Mouse (Mus musculus): Measurements from ENCODE around the gene Grin2c.

The Grin2c gene

DNA sequence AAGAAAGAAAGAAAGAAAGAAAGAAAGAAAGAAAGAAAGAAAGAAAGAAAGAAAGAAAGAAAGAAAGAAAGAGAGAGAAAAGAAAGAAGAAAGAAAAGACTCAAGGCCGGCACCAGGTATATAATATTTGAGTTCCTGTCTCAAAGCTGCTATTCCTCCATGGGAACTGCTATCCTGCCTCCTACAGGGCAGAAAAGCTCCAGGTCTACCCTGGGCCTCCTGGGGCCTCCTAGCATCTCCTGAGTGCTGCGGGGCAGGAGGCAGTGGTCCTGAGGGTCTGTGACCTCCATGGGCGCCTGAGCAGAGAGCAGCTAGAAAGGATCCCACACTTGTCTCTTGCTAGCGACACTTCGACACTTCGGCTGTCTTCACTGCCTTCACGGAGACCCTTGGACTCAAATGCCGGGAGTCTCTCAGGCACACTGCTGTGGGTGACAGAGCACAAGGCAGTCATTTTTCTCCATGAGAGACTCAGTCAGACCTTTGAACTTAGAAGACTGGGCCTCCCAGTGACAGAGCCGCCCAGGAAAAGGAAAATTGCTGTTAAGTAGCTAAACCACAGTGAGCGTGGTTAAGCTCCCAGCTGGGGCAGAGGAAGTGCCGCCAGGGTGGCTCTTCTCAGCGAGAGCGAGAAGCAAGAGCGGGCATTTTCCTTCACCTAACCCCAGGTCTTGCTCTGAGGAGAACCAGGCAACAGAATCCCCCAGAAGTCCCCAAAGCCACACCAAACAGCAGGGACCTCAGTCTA is 35.7 kb downstream of the Grin2c start:
- DNase-seq (ENCODE audit: low read depth): no peak

DNA sequence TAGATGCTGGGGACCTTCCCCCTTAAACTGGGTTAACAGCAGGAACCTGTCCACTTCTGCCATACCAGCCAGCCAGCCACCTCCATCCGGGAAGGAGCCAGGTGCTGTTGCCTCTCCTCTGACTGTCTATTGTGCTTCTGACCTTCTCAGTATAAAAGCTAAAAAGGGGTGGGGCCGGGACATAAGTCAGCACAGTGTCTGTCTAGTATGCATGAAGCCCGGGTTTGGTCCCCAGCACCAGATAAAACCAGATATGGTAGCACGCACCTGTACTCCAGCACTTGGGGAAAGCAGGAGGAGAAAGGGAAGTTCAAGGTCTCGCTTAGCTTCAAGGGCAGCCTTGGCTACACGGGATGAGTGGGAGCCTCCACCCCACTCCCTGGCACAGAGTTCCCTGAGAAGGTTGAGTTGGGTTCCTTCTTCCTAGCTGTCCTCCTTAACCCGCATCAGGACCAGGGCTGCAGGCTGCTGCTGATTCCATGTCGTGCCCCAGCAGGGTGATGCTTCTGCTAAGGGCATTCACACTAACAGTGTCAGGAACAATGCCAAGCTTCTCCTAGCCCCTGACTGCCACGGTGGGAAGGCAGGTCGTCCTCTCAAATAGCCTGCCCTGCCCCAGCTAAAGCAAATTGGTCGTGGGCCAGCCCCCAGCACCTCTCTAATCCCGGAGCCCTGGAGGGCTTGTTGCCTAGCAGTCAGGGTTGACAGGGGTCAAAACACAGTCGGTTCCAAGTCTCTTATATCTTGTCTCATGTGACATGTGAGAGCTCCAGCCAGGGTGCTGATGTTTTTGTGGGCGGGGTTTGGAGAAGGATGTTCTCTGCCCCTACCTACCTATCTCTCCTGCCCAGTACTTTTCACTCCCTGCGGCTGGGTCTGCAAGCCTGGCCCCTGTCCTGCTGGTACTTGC is 37.8 kb downstream of the Grin2c start:
- DNase-seq (ENCODE audit: low read depth): no peak

DNA sequence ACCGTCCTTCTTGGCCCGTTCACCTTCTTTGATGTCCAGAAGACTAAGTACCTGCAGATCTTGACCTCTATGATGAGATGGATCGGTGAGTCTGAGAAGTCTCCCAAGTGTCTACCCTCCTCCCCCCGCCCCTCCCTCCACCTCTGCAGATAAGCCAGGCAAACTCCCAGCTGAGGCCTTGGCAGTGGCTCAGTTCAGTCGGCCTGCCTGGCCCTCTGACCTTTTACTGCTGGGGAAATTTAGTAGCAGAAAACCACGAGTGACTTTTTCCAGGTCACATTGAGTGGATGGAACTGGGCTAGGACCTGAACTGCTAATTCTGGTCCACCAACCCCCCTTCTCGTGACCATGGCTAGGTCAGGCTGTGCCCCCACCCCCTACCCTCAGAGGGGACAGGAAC is 38.6 kb downstream of the Grin2c start:
- DNase-seq (ENCODE audit: low read depth): no peak

DNA sequence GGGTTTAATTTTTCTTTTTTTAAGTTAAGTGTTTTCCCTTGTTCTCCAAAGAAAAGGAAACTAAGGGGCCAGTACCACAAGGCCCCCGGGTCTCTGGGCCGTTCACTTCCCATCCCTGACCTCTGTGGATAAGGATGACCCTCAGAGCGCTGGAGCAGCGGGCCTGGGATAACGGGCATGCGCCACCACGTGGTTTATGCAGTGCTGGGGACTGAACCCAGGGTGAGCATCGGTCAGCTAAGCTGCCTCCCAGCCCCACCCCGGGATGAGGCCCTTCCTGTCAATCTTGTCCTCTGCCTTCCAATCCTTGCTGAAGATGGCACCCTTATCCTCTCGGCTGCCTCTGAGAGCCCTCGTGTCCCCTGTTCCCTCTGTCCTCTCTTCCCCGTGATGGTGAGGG is 39.4 kb downstream of the Grin2c start:
- DNase-seq (ENCODE audit: low read depth): no peak

DNA sequence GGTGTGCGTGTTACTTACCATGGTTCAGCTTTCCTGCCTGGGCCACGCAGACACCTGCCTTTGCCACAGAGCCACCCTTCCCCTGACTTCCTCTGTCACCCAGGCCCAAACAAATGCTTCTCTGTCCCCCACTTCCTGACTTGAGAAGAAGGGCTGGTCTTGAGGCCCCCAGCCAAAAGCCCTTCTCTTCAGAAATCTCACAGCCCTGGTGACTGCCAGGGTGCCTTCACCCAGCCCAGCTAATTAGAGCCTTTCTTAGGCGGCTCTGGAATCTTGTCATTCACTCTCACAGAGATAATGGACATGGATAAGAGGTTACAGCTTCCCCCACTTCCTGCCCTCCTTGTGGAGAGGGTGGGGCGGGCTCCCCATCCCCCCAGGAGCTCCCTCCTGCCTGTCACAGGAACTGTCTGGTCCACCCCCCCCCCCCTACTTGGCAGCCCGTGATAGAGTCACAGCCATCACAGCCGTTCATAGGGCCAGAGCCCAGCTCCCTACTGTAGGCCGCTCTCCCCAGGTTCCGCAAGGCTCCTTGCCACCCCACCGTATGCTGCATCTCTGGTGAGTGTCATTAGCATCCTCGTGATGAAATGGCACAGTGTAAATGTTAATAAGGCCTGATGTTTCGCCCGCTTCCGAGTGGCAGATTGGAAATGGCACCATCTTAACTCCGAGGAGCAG is 40.1 kb downstream of the Grin2c start:
- DNase-seq (ENCODE audit: low read depth): no peak

DNA sequence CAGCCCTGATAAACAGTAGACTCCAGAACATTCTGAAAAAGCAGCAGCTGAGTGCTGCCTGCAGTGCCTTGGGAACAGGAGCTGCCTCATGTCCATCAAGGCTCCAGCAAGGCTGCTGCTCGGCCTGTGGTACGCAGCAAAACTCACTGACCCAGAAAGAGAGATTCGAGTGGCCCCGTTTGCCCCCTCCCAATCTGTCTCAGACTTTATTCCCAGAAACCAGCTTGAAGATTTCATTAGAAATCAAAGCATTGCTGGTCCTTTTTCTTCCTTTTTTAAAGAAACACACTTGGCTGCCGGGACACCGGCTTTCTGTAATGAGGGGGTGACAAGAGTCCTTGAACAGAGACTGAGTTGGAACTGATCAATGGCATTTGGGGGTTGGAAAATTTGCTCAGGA is 41.7 kb downstream of the Grin2c start:
- DNase-seq (ENCODE audit: low read depth): no peak

DNA sequence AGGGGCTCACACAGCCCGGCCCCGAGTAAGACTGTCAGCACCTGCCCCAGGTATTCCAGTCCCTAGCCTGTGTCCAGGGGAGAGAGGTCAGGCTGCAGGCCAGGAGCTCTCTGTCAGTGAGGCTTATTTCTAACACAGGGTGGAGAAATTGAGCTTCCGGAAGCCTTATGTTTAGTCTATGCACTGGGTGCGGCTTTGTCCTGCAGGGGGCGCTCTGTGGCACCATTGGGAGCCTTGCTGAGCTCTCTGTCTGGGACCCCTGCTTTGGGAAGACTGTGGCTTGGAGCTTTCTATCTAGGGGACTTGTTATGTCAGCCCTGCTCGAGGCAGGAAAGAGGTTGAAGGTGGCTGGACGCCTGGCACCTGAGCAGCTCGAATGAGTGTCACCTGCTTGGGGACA is 42.2 kb downstream of the Grin2c start:
- DNase-seq (ENCODE audit: low read depth): no peak

DNA sequence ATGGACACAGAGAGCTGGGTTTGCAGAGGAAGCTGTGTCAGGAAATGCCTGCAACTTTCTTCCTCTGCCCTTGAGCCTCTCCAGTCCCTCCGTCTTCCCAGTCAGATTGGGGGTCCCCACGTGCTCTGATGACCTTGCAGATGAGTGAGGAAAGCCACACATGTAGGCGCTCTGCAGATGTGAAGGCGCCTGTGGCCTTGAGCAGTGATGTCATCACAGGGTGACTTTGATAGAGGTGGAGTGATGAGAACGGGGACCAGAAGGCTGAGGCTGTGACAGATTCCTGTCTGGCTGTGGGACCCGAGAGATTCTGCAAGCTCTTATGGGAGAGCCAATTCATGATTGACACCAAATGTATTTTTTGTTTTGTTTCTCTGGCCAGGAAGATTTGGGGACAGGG is 43.2 kb downstream of the Grin2c start:
- DNase-seq (ENCODE audit: low read depth): no peak

DNA sequence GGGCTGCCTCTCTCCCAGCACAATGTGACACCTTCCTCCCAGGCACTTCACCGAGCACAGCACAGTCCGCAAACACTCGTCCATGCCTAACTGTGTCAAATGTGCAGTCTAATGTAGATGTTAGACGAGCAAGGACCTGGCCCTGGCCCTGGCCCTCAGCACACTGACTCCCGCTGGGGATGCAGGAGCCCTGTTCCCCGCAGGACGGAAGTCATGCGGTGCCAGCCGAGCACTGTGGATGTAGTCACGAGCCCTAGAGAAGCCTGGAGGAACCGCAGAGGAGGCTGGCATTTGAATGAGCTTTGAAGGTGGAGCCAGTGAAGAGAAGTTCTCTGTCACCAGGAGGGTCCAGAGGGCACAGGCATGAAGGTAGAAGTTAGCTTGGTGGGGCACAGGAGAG is 43.6 kb downstream of the Grin2c start:
- DNase-seq (ENCODE audit: low read depth): no peak

DNA sequence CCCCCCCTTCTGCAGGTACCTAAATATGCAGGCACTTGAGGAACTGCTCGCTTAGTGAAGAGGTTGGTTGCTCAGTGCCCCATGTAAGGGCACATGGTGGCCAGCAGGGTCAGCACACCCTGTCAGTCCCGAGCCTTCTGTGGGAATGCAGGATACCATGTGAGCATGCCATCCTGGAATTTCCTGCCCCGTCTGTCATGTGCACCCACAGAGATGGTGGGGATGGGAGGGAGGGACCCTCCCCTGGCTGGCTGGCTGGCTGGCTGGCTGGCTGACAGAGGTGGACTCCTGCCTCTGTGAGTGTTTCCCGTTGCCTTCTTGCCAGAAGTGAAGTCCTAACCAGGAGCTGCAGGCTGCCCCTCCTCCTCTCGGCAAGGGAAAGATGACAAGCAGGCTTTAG is 44.5 kb downstream of the Grin2c start:
- no peak for DNase-seq (ENCODE audit: low read depth)

DNA sequence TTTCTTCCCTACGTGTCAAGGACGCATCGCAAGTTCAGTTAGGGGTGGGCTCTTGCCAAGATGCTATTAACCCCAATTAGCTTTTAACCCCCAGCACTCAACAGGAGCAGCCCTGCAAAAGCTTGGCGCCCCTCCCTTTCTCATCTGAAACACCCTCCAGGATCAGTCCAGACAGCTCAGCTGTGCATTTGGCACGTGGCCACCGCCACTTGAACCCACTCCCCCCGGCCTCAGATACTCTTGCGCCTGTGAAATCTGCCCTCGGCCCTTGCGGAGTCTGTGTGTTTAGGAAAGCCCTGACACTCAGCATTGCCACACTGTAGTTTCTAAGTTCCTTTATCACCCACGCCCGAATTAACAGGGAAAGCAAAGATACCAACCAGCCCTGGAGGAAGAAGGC is 45.0 kb downstream of the Grin2c start:
- no peak for DNase-seq (ENCODE audit: low read depth)

DNA sequence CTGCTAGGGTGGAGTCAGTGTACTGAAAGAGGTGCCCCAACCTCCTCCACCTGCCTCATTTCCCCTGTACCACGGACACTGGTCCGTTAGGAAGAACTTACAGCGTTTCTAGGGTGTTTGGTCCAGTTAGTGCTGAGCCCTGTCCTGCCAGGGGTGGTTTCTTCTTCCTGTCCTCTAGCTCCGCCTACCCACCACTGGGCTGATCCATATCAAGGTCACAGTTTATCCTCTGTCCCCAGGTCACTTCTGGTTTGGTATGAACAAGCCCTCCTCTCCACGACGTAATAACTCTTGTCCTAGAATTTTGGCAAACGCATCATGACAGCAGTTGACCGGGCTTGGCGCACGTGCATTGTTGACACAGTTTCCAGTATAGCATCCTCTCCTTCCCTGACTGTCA is 47.4 kb downstream of the Grin2c start:
- no peak for DNase-seq (ENCODE audit: low read depth)

DNA sequence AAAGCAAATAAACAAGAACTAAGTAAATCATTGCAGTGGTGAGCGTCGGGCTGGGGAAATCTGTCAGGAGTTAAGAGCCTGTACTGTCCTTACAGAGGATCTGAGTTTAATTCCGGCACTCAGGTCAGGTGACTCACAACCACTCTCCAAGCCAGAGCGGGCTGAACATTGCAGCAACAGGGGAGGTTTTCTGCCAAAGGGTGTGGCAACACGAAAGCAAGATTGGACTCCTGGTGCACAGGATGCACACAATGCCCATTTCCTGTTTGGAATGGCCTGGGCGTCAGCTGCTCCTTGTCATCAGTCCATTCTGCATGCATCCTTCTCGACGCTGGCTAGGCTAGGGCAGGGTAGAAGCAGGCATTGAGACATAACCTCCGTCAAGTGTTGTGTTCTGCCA is 47.8 kb downstream of the Grin2c start:
- DNase-seq (ENCODE audit: low read depth): peak; percentile 54

DNA sequence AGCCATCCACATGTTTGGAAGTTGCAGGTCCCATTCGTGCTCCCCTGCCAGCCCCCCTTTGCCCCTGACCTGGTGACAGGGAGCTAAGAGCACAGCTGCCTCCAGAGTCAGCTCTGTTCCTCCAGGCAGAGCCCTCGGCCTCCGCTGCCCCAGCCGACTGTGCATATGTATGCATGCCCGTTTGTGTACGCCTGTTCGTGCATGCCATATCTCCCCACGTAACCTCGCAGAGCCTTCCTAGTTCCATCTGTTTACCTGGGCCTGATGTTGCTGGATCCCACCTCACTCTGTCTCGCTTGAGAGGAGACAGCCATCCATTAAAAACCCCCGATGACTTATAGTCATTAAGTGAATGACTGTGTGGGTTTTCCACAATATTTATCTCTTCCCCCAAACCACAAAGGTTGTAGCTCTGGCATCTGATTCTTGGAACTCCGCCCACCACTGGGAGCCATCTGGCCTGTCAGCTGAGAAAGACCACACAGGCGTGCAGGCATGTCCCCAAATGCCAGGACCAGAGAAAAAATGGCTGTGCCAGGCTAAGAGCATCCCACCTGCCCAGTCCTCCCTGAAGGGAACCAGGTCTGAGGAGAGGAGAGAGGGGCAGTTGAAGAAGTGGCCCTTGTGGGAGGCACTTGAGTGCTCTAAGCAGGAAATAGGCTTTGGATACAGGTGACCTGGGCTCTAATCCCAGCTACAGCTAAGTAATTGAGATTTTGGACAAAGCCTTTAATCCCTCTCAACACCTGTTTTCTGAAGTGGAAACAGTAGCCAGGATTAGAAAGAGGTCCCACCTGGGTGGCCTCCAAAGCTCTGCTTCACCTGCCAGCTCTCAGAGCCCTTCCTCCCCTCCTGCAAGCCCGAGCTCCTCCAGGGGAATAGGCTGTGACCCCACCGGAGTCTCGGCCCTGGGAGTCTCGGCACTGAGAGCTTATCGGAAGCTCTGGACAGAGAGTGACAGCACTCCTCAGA is 49.3 kb downstream of the Grin2c start:
- DNase-seq (ENCODE audit: low read depth): no peak

DNA sequence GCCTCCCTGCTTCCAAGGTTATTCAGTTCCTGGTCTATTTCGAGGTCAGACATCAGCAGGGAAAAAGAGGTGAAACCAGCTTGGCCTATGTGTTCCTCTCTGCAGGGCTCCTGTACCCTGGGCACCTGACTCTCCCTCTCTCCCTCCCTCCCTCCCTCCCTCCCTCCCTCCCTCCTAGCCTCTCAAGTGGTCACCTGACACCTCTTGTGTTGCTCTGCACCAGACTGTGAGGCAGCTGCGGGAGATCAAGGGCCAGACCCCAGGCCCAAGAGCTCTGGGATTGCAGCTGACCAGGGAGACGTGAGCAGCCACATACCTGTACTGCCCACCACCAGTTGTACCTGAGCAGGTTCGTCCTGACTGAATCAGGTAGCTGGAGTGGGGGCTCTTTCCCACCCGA is 51.9 kb downstream of the Grin2c start:
- DNase-seq (ENCODE audit: low read depth): no peak

DNA sequence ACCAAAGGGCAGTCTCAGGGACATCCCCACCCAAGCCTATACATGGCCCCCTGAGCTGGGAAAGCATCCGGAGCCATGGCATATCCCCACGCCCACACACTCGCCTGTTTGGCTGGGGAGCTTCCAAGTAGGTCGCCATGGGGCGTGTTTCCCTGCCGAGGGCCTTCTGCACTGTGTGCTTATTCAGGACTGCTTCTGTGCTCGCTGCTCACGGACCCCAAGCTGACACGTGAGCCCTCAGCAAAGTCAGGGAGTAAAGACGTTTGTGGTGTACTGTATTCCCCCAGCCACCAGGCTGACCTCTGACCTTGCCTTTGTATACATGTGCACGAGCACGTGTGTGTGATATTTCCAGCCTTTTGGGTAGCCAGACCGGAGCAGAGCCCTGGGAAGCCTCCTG is 54.9 kb downstream of the Grin2c start:
- DNase-seq (ENCODE audit: low read depth): no peak

DNA sequence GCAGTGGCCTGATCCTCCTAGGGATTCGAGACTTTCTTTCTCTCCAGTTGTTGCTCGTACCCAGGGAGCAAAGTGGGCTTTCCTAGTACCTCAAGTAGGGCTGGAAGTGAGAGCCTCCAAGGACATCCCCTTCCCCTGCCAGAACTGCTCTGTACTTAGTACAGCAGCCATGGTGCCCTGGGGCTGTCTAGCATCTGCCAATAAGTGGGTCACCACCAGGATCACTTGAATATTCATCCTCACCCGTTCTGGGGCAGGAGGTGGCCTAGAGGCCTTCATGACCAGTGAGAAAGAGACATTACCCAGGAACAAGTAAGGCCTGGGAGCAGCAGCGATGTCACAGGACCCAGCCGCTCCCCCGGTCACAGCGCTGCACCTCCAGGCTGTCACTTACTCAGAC is 57.1 kb downstream of the Grin2c start:
- no peak for DNase-seq (ENCODE audit: low read depth)

DNA sequence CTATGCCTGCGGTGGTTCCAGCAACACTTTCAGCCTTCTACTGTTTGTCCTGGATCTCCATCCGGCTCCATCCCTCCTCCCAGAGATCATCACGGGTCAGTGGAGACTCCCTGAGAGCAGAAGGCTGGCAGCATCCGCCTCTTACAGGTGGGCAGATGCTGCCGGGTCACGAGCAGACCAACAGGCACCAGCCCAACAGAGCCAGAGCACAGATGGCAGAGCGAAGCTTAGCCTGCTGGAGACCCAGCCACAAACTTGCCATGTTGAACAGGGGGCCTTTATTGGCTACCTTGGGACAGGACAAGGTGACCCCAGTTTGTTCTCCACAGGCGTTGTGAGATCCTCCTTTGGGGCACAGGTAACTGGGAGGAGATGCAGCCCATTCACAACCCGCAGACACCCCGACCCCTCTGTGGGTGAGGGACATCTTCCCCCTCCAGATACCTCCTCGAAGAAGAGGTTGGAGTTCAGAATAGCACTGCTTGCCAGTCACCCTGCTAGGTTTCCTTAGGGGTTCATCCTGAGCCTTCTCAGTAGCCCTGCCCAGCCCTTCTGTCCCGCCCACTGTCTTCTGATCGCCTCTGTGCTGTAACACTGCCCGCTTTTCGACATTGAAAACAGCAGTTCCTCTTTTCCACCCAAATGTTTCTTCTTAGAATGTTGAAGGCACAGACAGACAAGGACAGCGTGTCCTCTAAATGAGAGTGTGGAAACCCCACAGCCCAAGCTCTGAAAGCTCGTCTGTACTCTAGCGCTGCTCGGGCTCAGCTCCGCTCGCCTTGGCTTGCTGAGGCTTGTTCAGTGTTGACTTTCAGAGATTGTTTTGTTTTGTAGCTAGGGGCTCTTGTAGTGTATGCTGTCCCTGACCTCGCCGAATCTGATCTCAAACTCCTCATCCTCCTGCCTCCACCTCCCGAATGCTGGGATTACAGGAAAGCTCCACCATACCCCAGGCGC is 58.0 kb downstream of the Grin2c start:
- DNase-seq (ENCODE audit: low read depth): no peak

DNA sequence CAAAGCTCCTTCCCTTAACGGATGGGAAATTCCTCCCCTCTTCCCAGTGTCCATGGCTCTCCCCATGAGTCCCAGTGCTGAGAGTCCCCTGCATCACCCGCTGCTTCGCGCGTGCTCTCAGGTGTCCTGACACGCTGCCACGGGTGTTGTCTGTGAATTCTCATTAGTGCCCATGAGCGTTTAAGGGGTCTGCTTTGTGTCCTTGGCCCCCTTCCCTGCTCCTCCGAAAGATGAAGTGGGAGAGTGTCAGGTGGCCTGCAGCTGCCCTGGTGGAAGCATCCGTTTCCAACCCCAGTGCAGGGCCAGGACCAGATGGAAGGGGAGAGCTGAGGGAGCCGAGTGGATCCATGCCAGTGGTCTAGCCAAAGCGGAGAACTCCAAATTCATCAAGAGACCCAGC is 58.9 kb downstream of the Grin2c start:
- DNase-seq (ENCODE audit: low read depth): no peak

DNA sequence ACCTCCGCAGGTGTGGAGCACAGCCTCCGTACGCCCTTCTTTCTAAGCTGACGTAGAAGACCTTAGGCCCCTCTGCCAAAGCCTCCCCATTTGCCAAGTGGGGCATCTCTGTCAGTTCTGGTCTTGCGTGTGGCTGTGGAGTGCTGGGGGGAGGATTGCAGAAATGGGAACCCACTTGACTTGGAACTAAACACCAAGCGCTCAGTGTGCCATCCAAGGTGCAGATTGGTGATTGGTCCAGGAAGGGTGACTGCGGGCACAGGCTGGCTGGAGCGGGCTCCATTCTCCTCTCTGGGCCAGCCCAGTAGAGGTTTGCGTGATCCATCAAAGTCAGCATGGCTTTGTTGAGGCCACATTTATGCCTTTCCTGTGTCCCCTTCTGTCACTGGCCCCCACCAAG is 64.3 kb downstream of the Grin2c start:
- DNase-seq (ENCODE audit: low read depth): no peak

DNA sequence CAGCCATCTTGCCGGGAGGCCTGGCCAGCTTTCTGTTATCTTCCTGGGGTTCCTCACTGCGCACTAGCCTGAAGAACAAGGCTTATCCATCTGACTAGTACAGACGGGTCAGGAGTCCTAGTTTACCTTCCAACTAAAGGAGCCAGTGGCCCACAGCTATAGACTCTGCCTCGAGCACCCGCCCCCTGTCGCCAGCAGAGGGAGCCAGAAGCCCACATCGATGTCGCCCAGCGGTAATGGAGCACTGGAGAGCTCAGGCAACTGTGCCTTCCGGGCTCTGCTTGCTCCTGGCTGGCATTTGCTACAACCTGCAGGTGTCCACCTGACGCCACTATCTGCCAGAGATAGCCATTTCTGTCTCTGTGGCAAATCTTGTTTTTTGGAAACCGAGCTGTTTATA is 64.7 kb downstream of the Grin2c start:
- no peak for DNase-seq (ENCODE audit: low read depth)

Data from fibroblast of lung, adult 2 months (primary cell).